In genomic region chr6:146643184-146643570, GRCm38 (mm10) we compare ENCODE assay signal across 8 mouse cellular contexts. TPM values are rescaled to one million over a fixed set of nuclear protein-coding genes. Genes with fewer than 3 reads are reported as not detected.
DNase-seq lines count a peak whose midpoint lies in the region; TF ChIP-seq lines count a peak whose summit lies in the region.

No protein-coding gene starts in this region.

- DNase-seq in thymus, adult 2 months, result no peak
- DNase-seq in thymus, postnatal 36 days, result no peak
- DNase-seq in kidney, adult 11 months, result peak; percentile 46
- peak; percentile 7 for DNase-seq in lung, postnatal 25 days (ENCODE audit: low spot score)
- DNase-seq in layer of hippocampus, postnatal 25 days (ENCODE audit: extremely low spot score in 1 of 2, low spot score in 1 of 2), result no peak
- DNase-seq in right cerebral cortex, postnatal 10 days (ENCODE audit: low spot score in 2 of 2), result no peak
- no peak for DNase-seq in layer of hippocampus, adult 8-10 months (ENCODE audit: low spot score in 2 of 2)

- H3K27me3 ChIP-seq in thymus, adult 2 months (ENCODE audit: control insufficient read depth, insufficient read depth, low read length), result no peaks in the 10 kb centered on the region

- no peaks in the 10 kb centered on the region for H3K36me3 ChIP-seq in thymus, adult 2 months (ENCODE audit: control insufficient read depth, insufficient read depth, low read length)

- no peak for TF ChIP-seq POLR2A in thymus, adult 2 months (IDR thresholded peaks at IDR 0.05; ENCODE audit: control insufficient read depth, extremely low read depth, insufficient read depth, low read length, poor library complexity)
- peak; percentile 44; the same call in 1 of the 2 replicates for TF ChIP-seq POLR2A in embryonic fibroblast, embryonic 13.5 days (IDR thresholded peaks at IDR 0.05; ENCODE audit: low read depth, low read length)

- 24% methylated on average over 11 of the region's 11 CpGs for WGBS in thymus, adult 2 months

- H3K4me1 ChIP-seq in thymus, adult 2 months (replicated peaks; ENCODE audit: control insufficient read depth, insufficient read depth, low read length), result peaks cover 8% of the 10 kb centered on the region
- H3K4me1 ChIP-seq in embryonic fibroblast, embryonic 13.5 days (ENCODE audit: control insufficient read depth, insufficient read depth, low read length), result no peaks in the 10 kb centered on the region

- H3K4me3 ChIP-seq in thymus, adult 2 months (ENCODE audit: control insufficient read depth, insufficient read depth, low read length), result peak overlapping the region; percentile 72
- H3K4me3 ChIP-seq in embryonic fibroblast, embryonic 13.5 days (ENCODE audit: insufficient read depth, low read length), result peak overlapping the region; percentile 70

- TF ChIP-seq CTCF in thymus, adult 2 months (IDR thresholded peaks at IDR 0.05; ENCODE audit: borderline replicate concordance, control insufficient read depth, extremely low read depth, insufficient read depth, low read length, poor library complexity), result no peak
- TF ChIP-seq CTCF in embryonic fibroblast, embryonic 13.5 days (IDR thresholded peaks at IDR 0.05; ENCODE audit: borderline replicate concordance, insufficient read depth, low read length), result no peak

- H3K27ac ChIP-seq in thymus, adult 2 months (ENCODE audit: control insufficient read depth, insufficient read depth, low read length), result no peak overlapping the region
- H3K27ac ChIP-seq in embryonic fibroblast, embryonic 13.5 days (ENCODE audit: insufficient read depth, low read length), result no peak overlapping the region

RNA-seq across cellular contexts. Expression of gene Tm7sf3, which starts 0.6 kb away (rescaled TPM):
- 8.4 and 9.6 TPM in 2 replicates for polyA plus RNA-seq in thymus, adult 2 months (2012; rRNA removed)
- polyA plus RNA-seq in embryonic fibroblast, embryonic 13.5 days (2011; ENCODE audit: insufficient read length, low read depth, missing spikeins), result 50.5 and 61.6 TPM in 2 replicates
- total RNA-seq in layer of hippocampus, postnatal 25 days (2021), result 10 to 100 TPM; 42.0 to 44.2 TPM
- total RNA-seq in layer of hippocampus, adult 8-10 months (2022), result 10 to 100 TPM; 37.8 to 44.7 (median 42.7) TPM

RNA-seq across cellular contexts. Expression of gene Med21, which starts 0.8 kb away (rescaled TPM):
- polyA plus RNA-seq in thymus, adult 2 months (2012; rRNA removed), result 35.4 and 38.8 TPM in 2 replicates
- 74.6 and 82.0 TPM in 2 replicates for polyA plus RNA-seq in embryonic fibroblast, embryonic 13.5 days (2011; ENCODE audit: insufficient read length, low read depth, missing spikeins)
- total RNA-seq in layer of hippocampus, postnatal 25 days (2021), result 10 to 100 TPM; 38.6 to 47.1 TPM
- 10 to 100 TPM; 40.5 to 52.6 (median 45.3) TPM for total RNA-seq in layer of hippocampus, adult 8-10 months (2022)

Comparison
In these comparisons a context has a peak if more than half of its experiments do, and no peak if none do; other contexts are left out.
1. DNase-seq: peak in kidney, adult 11 months (single experiment) and lung, postnatal 25 days (single experiment); none in thymus, adult 2 months (single experiment), thymus, postnatal 36 days (0 of 2), layer of hippocampus, postnatal 25 days (0 of 2), right cerebral cortex, postnatal 10 days (0 of 2) and layer of hippocampus, adult 8-10 months (0 of 2).